Mouse (Mus musculus) ovary, postnatal 10 days (tissue): ENCODE data around the gene Bik.

ENCODE experiments used
- DNase-seq: peaks from one replicate; pipeline ENCODE4 v3.0.0; 2022; ENCODE audit warnings: low spot score

The Bik gene

GRCm38 (mm10) chr15:83512489-83513281, 14.0 kb upstream of the Bik start:
- DNase-seq, result no peak

DNA sequence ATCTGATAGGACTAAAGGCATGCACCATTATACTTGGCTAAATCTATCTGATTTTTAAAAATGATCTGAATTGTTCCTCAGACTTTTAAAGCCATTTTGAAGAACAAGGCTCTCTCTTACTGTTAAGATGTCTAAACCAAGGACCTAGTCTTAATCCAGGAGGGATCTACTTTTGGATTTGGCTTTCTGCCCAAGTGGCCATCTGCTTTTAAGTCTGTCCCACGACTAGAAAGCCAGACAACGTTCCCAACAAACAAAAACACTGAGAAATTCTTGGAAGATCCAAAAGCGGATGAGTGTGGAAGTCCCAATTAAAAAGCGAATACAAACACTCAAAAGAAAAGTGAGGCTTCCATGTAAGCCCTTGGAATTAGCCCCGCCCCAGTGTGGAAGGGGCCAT, 11.6 kb upstream of the Bik start:
- DNase-seq, result no peak

GRCm38 (mm10) chr15:83518215-83519048, 8.2 kb upstream of the Bik start:
- no peak for DNase-seq

GRCm38 (mm10) chr15:83520861-83521382, 5.7 kb upstream of the Bik start:
- no peak for DNase-seq

DNA sequence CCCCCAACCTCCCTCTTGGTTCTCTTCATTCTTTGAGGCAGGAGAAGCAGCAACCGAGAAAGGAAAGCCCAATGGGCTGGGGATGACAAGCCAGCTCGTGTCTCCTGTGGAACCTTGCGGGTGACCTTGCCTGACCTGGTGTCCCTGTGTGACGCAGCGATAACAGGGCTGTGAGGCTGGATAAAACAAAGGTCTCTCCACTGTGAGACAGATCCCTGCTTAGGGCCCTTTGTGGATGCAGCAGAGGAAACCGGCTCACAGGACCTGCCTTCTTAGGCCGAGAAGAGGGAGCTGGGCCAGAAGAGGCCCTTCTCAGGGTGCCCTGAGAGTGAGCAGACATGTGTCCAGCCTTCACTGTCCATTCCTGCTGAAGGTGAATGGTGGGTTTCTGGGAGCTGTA, 3.5 kb upstream of the Bik start:
- DNase-seq, result no peak

GRCm38 (mm10) chr15:83523638-83524332, 2.9 kb upstream of the Bik start:
- DNase-seq, result no peak

GRCm38 (mm10) chr15:83524333-83524729, 2.3 kb upstream of the Bik start:
- no peak for DNase-seq

DNA sequence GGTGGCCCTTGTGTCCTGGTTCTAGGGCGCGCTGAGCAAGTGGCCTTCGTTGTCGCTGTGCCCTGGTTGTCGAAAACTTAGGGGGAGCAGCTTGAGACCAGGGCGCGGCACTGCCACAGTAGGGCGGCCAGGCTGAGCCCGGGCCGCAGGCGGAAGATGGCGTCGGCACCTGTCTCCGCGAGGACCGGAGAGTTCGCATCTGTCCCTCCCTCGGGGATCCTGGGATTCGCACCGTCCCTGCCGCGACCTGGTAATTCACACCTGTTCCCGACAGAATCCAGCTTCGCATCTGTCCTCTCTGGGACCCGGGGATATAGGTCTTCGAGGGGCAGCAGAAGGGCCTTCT, 403 bp downstream of the Bik start:
- DNase-seq, result no peak

DNA sequence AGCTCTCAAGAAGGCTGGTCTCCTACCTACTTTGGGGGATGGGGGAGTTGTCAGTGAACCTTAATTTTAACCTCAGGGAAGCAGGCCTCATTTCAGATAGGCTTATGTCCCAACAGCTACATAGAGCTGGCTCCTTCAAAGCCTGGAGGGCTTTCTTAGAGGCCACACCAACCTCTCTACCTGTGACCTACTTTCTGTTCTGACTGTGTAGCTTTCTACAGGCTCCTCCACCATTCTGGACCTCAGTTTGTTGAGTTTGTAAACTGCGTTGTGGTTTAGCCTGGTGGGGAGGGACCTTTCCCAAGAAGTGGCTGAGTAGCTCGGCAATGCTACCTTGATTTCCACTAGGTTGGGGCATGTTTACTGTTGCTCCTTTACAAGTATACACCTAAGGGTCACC, 1.1 kb downstream of the Bik start:
- DNase-seq, result no peak

GRCm38 (mm10) chr15:83528892-83529291, 2.2 kb downstream of the Bik start:
- no peak for DNase-seq

DNA sequence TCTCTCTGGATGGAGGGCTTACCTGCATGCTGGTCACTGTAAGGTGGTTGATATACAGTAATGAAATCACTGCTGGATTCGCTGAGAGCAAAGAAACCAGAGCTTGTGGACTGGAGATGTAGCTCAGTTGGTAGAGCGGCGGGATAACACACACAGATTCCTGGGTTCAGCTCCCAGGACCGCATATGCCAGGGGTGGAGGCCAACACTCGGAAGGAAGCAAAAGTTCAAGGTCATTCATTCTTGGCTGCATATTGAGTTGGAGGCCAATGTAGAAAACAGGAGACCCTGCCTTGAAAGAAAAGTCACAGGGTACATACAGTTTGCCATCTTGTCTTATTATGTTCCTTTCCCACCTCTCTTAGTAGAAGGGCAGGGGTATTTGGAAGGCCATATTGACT, 3.1 kb downstream of the Bik start:
- DNase-seq, result no peak

DNA sequence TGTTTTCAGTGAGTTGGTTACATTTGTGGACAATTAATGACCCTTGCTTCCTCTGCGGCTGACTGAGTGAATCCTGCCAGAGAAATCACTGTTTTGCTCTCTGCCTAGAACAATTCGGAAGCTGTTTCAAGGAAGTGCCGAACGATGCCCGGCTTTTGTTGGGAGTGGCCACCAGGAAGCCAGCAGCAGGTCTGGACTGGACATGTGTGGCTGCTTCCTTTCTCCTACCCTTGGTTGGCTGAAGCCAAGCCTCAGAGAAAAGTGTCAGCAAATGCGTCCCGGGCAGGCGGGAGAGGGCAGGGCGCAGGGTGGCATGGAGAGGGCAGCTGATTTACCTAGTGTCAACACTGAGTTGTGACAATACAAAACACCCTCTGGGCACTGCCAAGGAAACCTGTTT, 3.6 kb downstream of the Bik start:
- DNase-seq, result no peak

DNA sequence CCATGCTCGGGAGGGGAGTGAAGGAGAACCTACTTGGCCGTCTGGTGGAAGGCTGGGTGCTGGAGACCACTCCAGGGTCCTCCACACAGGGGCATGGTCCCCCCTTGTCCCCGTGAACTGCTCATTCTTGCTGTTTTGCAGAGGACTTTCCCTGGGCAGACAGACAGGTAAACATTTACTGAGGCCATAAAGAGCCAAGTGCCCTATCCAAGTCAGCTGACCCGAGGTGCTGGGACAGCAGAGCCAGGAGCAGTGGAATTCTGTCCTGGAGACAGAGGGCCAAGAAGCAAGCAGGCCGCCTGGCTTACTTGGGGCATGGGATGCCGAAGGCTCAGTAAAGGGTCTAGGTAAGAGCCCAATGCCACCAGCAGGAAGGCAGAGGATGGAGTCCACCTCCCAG, 4.0 kb downstream of the Bik start:
- DNase-seq, result no peak

DNA sequence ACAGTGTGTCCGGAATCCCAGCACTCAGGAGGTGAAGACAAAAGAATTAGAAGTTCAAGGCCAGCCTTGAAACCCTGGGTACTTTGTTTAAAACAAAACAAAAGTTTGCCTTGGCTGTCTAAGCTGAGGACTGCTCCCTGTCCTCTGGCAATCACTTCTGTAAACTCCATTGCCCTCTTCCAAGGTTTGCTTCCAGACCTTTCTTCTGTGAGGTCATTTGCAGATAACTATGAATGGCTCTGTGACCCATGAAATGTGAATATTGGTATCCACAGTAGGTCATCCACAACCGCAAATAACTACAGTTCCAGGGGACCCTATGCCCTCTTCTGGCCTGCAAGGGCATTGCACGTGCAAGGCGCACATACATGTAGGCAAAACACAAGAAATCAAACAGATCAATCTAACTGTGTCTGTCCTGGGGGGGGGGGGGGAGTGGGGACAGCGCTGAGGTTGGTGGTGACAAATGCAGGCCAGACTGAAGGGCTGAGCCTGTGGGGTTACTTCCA, 5.4 kb downstream of the Bik start:
- DNase-seq, result no peak

- no peak for DNase-seq
Observed at GRCm38 (mm10) chr15:83532606-83533005, 5.9 kb downstream of the Bik start.

DNA sequence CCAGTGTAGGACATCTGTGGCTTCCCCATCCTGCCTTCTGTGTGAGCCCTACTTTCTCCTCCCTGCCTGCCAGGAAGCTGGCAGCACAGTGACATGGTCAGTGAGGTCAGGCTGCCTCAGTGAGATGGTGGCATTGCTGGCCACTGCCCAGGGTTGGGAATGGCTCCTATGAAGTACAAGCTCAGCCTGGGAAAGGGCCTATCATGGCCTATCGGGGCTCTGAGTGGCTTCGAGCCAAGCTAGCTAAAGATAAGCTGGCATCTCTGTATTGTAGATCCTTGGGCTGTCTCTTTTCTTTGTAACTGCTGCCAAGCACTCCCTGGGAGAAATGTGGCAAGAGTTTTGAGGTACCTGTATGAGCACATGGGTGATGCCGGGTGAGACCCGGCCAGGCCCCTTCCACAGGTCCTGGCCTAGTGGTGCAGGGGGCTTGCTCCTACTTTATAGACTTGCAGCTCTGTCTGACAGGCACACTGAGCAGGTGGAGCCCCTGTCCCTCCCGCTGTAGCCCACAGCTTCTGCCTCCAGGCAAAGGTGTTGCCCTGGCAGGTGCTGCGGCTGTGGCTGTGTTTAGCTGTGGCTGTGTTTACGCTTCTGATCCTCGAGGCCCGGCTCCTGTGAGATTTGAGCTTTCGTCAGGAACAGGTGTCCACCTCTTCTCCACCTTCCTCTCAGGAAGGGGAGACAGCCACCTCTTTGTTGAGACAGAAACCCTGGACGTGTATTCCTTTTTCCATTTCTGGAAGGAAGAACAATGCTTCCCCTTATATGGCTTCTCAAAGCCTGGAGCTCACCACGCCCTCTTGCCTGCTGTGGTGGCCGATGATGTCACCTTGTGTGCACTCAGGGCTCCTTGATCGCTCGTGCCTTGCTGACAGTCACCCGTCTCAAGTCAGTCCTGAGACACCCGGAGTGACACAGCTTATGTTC, 8.6 kb downstream of the Bik start:
- no peak for DNase-seq

DNA sequence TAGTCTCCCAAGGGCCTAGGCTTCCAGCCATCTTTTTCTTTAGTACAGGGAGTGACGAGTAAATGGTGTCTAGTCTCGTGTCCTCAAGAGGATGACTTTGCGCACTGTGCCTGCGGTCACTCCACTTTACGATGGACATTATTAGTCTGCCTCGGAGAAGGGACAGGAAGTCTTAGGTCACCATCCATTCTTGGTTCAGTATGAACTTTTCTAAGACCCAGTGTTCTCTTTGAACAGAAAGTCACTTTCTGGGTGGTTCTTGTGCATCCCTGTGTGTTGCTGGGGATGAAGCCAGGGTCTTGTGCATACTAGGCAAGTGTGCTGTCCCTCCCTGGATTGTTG, 9.2 kb downstream of the Bik start:
- DNase-seq, result no peak

GRCm38 (mm10) chr15:83538855-83539254, 12.2 kb downstream of the Bik start:
- no peak for DNase-seq

DNA sequence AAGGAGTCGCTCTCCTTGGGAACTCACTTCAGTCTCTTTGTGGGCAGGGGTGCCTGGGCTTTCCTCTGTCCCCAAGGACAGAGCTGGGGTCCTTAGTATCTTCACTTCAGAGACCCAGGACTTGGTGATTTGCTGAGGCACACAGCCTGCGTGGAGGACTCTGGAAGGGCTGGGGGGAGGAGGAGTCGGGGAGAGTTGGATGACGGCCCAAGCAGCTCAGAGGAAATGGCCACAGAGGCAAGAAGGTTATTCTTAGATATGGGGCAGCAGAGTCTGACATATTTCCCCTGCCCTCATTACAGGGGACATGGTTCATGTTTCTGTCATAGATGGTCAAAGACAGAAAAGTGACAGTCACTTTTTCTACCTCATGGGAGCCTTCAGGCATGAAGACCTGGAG, 13.2 kb downstream of the Bik start:
- no peak for DNase-seq

DNA sequence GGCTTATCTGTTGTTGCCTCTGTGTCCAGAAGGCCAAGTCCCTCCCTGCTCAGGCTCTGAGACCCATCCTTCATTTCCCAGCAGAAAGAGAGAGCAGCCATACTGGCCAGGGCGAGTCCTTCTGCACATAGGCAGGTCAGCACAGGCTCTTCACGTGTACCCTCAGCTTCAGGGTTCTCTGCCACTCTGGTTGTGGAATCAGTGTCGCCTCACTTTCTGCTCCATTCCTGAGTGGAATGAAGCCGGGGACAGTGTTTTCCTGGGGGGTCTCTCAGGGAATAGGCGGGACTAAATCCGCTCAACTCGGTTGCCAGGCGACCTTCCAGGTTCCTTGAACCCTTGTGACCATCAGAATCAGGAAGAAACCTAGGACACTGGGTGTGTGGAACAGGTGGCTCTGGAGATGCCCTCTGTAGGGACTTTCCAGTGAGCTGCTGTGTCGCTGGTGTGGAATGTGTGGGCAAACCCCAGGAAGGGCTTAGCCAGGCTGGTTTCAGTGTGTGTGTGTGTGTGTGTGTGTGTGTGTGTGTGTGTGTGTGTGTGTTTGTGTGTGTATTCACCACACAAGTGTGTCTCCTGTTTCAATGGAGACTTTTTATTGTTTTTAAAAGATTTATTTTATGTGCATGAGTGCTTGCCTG, 15.1 kb downstream of the Bik start:
- no peak for DNase-seq

GRCm38 (mm10) chr15:83546029-83546428, 19.4 kb downstream of the Bik start:
- no peak for DNase-seq
